Mouse (Mus musculus): ENCODE data around the gene Pdha1.

- no peak for TF ChIP-seq CTCF (IDR thresholded peaks at IDR 0.05; ENCODE audit: insufficient read depth, low read length)
- TF ChIP-seq POLR2A (IDR thresholded peaks at IDR 0.05; ENCODE audit: borderline replicate concordance, extremely low read depth, low read depth, low read length) = no peak
These were observed 3.9 kb downstream of the Pdha1 start for GRCm38 (mm10) chrX:160134136-160134843.
